Comparison of ENCODE assay signal across 7 mouse cellular contexts in genomic region chr11:3537711-3538110, GRCm38 (mm10). TPM values are rescaled to one million over a fixed set of nuclear protein-coding genes. Genes with fewer than 3 reads are reported as not detected.
DNase-seq lines count a peak whose midpoint lies in the region; ATAC-seq lines count a peak whose summit lies in the region.

No protein-coding gene starts in this region.

- H3K36me3 ChIP-seq in lung, embryonic 15.5 days, result peaks cover 17% of the 10 kb centered on the region
- peaks cover 27% of the 10 kb centered on the region for H3K36me3 ChIP-seq in heart, embryonic 14.5 days (ENCODE audit: control insufficient read depth, insufficient read depth, low read length)
- peaks cover 2% of the 10 kb centered on the region; the same call in 1 of the 2 replicates for H3K36me3 ChIP-seq in liver, embryonic 11.5 days (ENCODE audit: control insufficient read depth, insufficient read depth, low read length)
- 0 out of 2 replicates have a peak, but pooled peaks cover 8% of the 10 kb centered on the region for H3K36me3 ChIP-seq in stomach, embryonic 16.5 days (ENCODE audit: control insufficient read depth, insufficient read depth, low read length)

- H3K27ac ChIP-seq in lung, embryonic 15.5 days, result no peak overlapping the region
- no peak overlapping the region for H3K27ac ChIP-seq in heart, embryonic 14.5 days (replicated peaks in 1 of 2; ENCODE audit: control insufficient read depth in 1 of 2, insufficient read depth in 1 of 2, low read depth in 2 of 2, low read length in 2 of 2)
- no peak overlapping the region for H3K27ac ChIP-seq in liver, embryonic 11.5 days (ENCODE audit: low read depth, low read length)
- peak overlapping the region; percentile 72; the same call in 1 of the 2 replicates for H3K27ac ChIP-seq in stomach, embryonic 16.5 days (ENCODE audit: low read length)

- no peak for DNase-seq in lung, adult 18-20 months
- no peak for DNase-seq in liver, embryonic 11.5 days (ENCODE audit: low spot score)
- DNase-seq in testis, postnatal 14 days (ENCODE audit: low spot score), result no peak

- H3K4me2 ChIP-seq in lung, embryonic 15.5 days, result peak overlapping the region; percentile 74
- peak overlapping the region; percentile 66 for H3K4me2 ChIP-seq in heart, embryonic 14.5 days (ENCODE audit: low read length)
- peak overlapping the region; percentile 76 for H3K4me2 ChIP-seq in liver, embryonic 11.5 days
- peak overlapping the region; percentile 89 for H3K4me2 ChIP-seq in stomach, embryonic 16.5 days (ENCODE audit: low read depth, low read length)

- H3K9ac ChIP-seq in lung, embryonic 15.5 days, result peak overlapping the region; percentile 75
- peak overlapping the region; percentile 89; the same call in 1 of the 2 replicates for H3K9ac ChIP-seq in heart, embryonic 14.5 days (ENCODE audit: low read length)
- no peak overlapping the region for H3K9ac ChIP-seq in liver, embryonic 11.5 days (ENCODE audit: low read depth, low read length)
- peak overlapping the region; percentile 88 for H3K9ac ChIP-seq in stomach, embryonic 16.5 days (ENCODE audit: low read length)

- WGBS in lung, embryonic 15.5 days, result 78% methylated on average over 3 of the region's 3 CpGs
- 61% methylated on average over 3 of the region's 3 CpGs for WGBS in heart, embryonic 14.5 days
- WGBS in liver, embryonic 11.5 days, result 82% methylated on average over 3 of the region's 3 CpGs
- WGBS in stomach, embryonic 16.5 days, result 75% methylated on average over 3 of the region's 3 CpGs

- ATAC-seq in lung, embryonic 15.5 days (ENCODE audit: borderline replicate concordance, extremely low read depth, low FRiP score, low TSS enrichment), result no peak
- ATAC-seq in heart, embryonic 14.5 days (ENCODE audit: insufficient number of reproducible peaks, insufficient read depth, low FRiP score, low read depth), result no peak
- ATAC-seq in liver, embryonic 11.5 days (replicated peaks; ENCODE audit: low FRiP score), result no peak
- ATAC-seq in stomach, embryonic 16.5 days (ENCODE audit: insufficient read depth, low FRiP score), result no peak
- ATAC-seq in erythroblast, adult 5-6 weeks (replicated peaks; ENCODE audit: low FRiP score, poor library complexity, severe bottlenecking), result no peak

- no peaks in the 10 kb centered on the region for H3K27me3 ChIP-seq in lung, embryonic 15.5 days
- no peaks in the 10 kb centered on the region for H3K27me3 ChIP-seq in heart, embryonic 14.5 days (ENCODE audit: control insufficient read depth, insufficient read depth, low read length)
- no peaks in the 10 kb centered on the region for H3K27me3 ChIP-seq in liver, embryonic 11.5 days (replicated peaks; ENCODE audit: control insufficient read depth, insufficient read depth, low read length)
- no peaks in the 10 kb centered on the region for H3K27me3 ChIP-seq in stomach, embryonic 16.5 days (ENCODE audit: control insufficient read depth, insufficient read depth, low read length)

- H3K4me1 ChIP-seq in lung, embryonic 15.5 days, result peaks cover 42% of the 10 kb centered on the region
- peaks cover 18 to 32% of the 10 kb centered on the region in 2 experiments for H3K4me1 ChIP-seq in heart, embryonic 14.5 days (ENCODE audit: control insufficient read depth in 2 of 2, insufficient read depth in 2 of 2, low read length in 2 of 2)
- H3K4me1 ChIP-seq in liver, embryonic 11.5 days (replicated peaks; ENCODE audit: control insufficient read depth, insufficient read depth, low read length), result peaks cover 19% of the 10 kb centered on the region
- peaks cover 31% of the 10 kb centered on the region for H3K4me1 ChIP-seq in stomach, embryonic 16.5 days (ENCODE audit: control insufficient read depth, insufficient read depth, low read length)

- H3K9me3 ChIP-seq in lung, embryonic 15.5 days, result no peaks in the 10 kb centered on the region
- H3K9me3 ChIP-seq in heart, embryonic 14.5 days (ENCODE audit: control insufficient read depth, low read length), result no peaks in the 10 kb centered on the region
- H3K9me3 ChIP-seq in liver, embryonic 11.5 days (ENCODE audit: control insufficient read depth, low read length), result no peaks in the 10 kb centered on the region
- H3K9me3 ChIP-seq in stomach, embryonic 16.5 days (replicated peaks; ENCODE audit: control insufficient read depth, low read length), result no peaks in the 10 kb centered on the region

- H3K4me3 ChIP-seq in lung, embryonic 15.5 days, result peak overlapping the region; percentile 67
- peak overlapping the region; percentile 64 to 89 for H3K4me3 ChIP-seq in heart, embryonic 14.5 days (ENCODE audit: control insufficient read depth in 1 of 2, insufficient read depth in 1 of 2, low read depth in 1 of 2, low read length in 2 of 2)
- H3K4me3 ChIP-seq in liver, embryonic 11.5 days (ENCODE audit: low read depth, low read length), result peak overlapping the region; percentile 55; the same call in 1 of the 2 replicates
- peak overlapping the region; percentile 75 for H3K4me3 ChIP-seq in stomach, embryonic 16.5 days (replicated peaks; ENCODE audit: low read length)

RNA-seq across cellular contexts. Expression of gene Smtn, which starts 2.7 kb away (rescaled TPM):
- polyA plus RNA-seq in lung, embryonic 15.5 days (2015; fragmentation: Nextera tagmentation; extraction: Ambion mirVana), result 107 and 108 TPM in 2 replicates
- polyA plus RNA-seq in heart, embryonic 14.5 days (2014; fragmentation: Nextera tagmentation; extraction: Ambion mirVana), result 71.7 and 75.0 TPM in 2 replicates
- 27.0 and 29.3 TPM in 2 replicates for polyA plus RNA-seq in liver, embryonic 11.5 days (2014; fragmentation: Nextera tagmentation; extraction: Ambion mirVana)
- 122 and 128 TPM in 2 replicates for polyA plus RNA-seq in stomach, embryonic 16.5 days (2015; fragmentation: Nextera tagmentation; extraction: Ambion mirVana)
- total RNA-seq in erythroblast, adult 5-6 weeks (2015; ENCODE audit: low replicate concordance), result 4.2 and 13.6 TPM in 2 replicates
- total RNA-seq in erythroblast, adult 5-6 weeks (2017; ENCODE audit: low replicate concordance), result 2.0 and 2.7 TPM in 2 replicates

RNA-seq across cellular contexts. Expression of gene Selenom, which starts 23.2 kb away (rescaled TPM):
- polyA plus RNA-seq in lung, embryonic 15.5 days (2015; fragmentation: Nextera tagmentation; extraction: Ambion mirVana), result 99.2 and 102 TPM in 2 replicates
- 148 and 151 TPM in 2 replicates for polyA plus RNA-seq in heart, embryonic 14.5 days (2014; fragmentation: Nextera tagmentation; extraction: Ambion mirVana)
- 27.9 and 35.9 TPM in 2 replicates for polyA plus RNA-seq in liver, embryonic 11.5 days (2014; fragmentation: Nextera tagmentation; extraction: Ambion mirVana)
- polyA plus RNA-seq in stomach, embryonic 16.5 days (2015; fragmentation: Nextera tagmentation; extraction: Ambion mirVana), result 169 and 176 TPM in 2 replicates
- not detected in 2 replicates for total RNA-seq in erythroblast, adult 5-6 weeks (2015; ENCODE audit: low replicate concordance)
- 1.5 TPM in 1 of 2 replicates, not detected in the other for total RNA-seq in erythroblast, adult 5-6 weeks (2017; ENCODE audit: low replicate concordance)

RNA-seq across cellular contexts. Expression of gene Inpp5j, which starts 33.1 kb away (rescaled TPM):
- 1.5 TPM in 2 replicates for polyA plus RNA-seq in lung, embryonic 15.5 days (2015; fragmentation: Nextera tagmentation; extraction: Ambion mirVana)
- 8.1 and 8.2 TPM in 2 replicates for polyA plus RNA-seq in heart, embryonic 14.5 days (2014; fragmentation: Nextera tagmentation; extraction: Ambion mirVana)
- polyA plus RNA-seq in liver, embryonic 11.5 days (2014; fragmentation: Nextera tagmentation; extraction: Ambion mirVana), result 0.45 and 0.52 TPM in 2 replicates
- 3.4 and 3.5 TPM in 2 replicates for polyA plus RNA-seq in stomach, embryonic 16.5 days (2015; fragmentation: Nextera tagmentation; extraction: Ambion mirVana)
- total RNA-seq in erythroblast, adult 5-6 weeks (2015; ENCODE audit: low replicate concordance), result 0.38 and 2.5 TPM in 2 replicates
- total RNA-seq in erythroblast, adult 5-6 weeks (2017; ENCODE audit: low replicate concordance), result 0.34 and 0.42 TPM in 2 replicates

RNA-seq across cellular contexts. Expression of gene Pla2g3, which starts 49.6 kb away (rescaled TPM):
- polyA plus RNA-seq in lung, embryonic 15.5 days (2015; fragmentation: Nextera tagmentation; extraction: Ambion mirVana), result 0.44 and 0.50 TPM in 2 replicates
- 0.20 and 0.34 TPM in 2 replicates for polyA plus RNA-seq in heart, embryonic 14.5 days (2014; fragmentation: Nextera tagmentation; extraction: Ambion mirVana)
- polyA plus RNA-seq in liver, embryonic 11.5 days (2014; fragmentation: Nextera tagmentation; extraction: Ambion mirVana), result 0.27 TPM in 2 replicates
- polyA plus RNA-seq in stomach, embryonic 16.5 days (2015; fragmentation: Nextera tagmentation; extraction: Ambion mirVana), result 1.8 and 4.5 TPM in 2 replicates
- not detected in 2 replicates for total RNA-seq in erythroblast, adult 5-6 weeks (2015; ENCODE audit: low replicate concordance)
- total RNA-seq in erythroblast, adult 5-6 weeks (2017; ENCODE audit: low replicate concordance), result 0.28 TPM in 1 of 2 replicates, not detected in the other
